Mouse (Mus musculus) liver, embryonic 14.5 days (tissue): ENCODE results near the gene Hmg20b. TPM values are rescaled to one million over a fixed set of nuclear protein-coding genes. Genes with fewer than 3 reads are reported as not detected.

ENCODE experiments used
- ATAC-seq: fragments of 200-750 bp; cut with Nextera tagmentation; 2 replicates; pipeline ENCODE4 v1.8.0; 2017; ENCODE audit warnings: moderate number of reproducible peaks, mild to moderate bottlenecking, moderate library complexity; ENCODE audit not compliant: insufficient read depth
- DNase-seq, 3 experiments: peaks; one replicate each; pipeline ENCODE4 v3.0.0-alpha.2; 2012 to 2013; ENCODE audit warnings: low read depth in 3 of 3, low spot score in 3 of 3
- H3K27ac ChIP-seq: fragments of 300-500 bp; sonication (generic); 2 replicates; pipeline ENCODE4 v1.5.1; 2014; ENCODE audit warnings: moderate library complexity, mild to moderate bottlenecking, control low read depth, inconsistent platforms
- H3K27me3 ChIP-seq: fragments of 300-500 bp; sonication (generic); 2 replicates; pipeline ENCODE4 v1.6.1; 2014; ENCODE audit warnings: mild to moderate bottlenecking, low read length, moderate library complexity; ENCODE audit not compliant: control insufficient read depth, insufficient read depth
- H3K36me3 ChIP-seq: fragments of 300-500 bp; sonication (generic); replicated peaks from 2 replicates; pipeline ENCODE4 v1.6.1; 2014; ENCODE audit warnings: low read depth; ENCODE audit not compliant: control insufficient read depth, insufficient read depth
- H3K4me1 ChIP-seq, 2 experiments: fragments of 200-500 bp in 1 of 2; fragments of 300-500 bp in 1 of 2; sonication (generic) in 1 of 2; replicated peaks; 2 replicates each; pipeline ENCODE4 v1.6.1; 2012 to 2014; ENCODE audit warnings: antibody characterized with exemption in 1 of 2, inconsistent platforms in 1 of 2, low read length in 1 of 2; ENCODE audit not compliant: control insufficient read depth in 2 of 2, insufficient read depth in 2 of 2
- H3K4me2 ChIP-seq: fragments of 300-500 bp; sonication (generic); 2 replicates; pipeline ENCODE4 v1.6.1; 2014; ENCODE audit warnings: low read depth, mild to moderate bottlenecking, control low read depth, moderate library complexity
- H3K4me3 ChIP-seq, 2 experiments: fragments of 200-500 bp in 1 of 2; fragments of 300-500 bp in 1 of 2; sonication (generic) in 1 of 2; 2 replicates each; pipeline ENCODE4 v1.5.1; 2012 to 2014; ENCODE audit warnings: low read depth in 2 of 2, low read length in 2 of 2, mild to moderate bottlenecking in 2 of 2, control low read depth in 1 of 2, inconsistent platforms in 1 of 2, moderate library complexity in 1 of 2; ENCODE audit not compliant: insufficient read depth in 1 of 2
- H3K9ac ChIP-seq: fragments of 300-500 bp; sonication (generic); replicated peaks from 2 replicates; pipeline ENCODE4 v1.6.1; 2014; ENCODE audit warnings: mild to moderate bottlenecking, control low read depth, moderate library complexity
- H3K9me3 ChIP-seq: fragments of 300-500 bp; sonication (generic); 2 replicates; pipeline ENCODE4 v1.6.1; 2016; ENCODE audit warnings: low read length, mixed read lengths; ENCODE audit not compliant: control insufficient read depth
- CTCF ChIP-seq: IDR thresholded peaks from 2 replicates; pipeline ENCODE4 v1.5.1; 2016; ENCODE audit warnings: antibody characterized with exemption, low read depth, control low read depth
- EP300 ChIP-seq: IDR thresholded peaks from 2 replicates; pipeline ENCODE4 v1.6.1; 2016; ENCODE audit warnings: antibody characterized with exemption, low read depth
- WGBS: fragments of 180-500 bp; shearing (Covaris S2); extraction: QIAGEN DNeasy Blood & Tissue Kit; methylation state at CpG from one replicate; pipeline ENCODE4 v1.1.7; 2014; ENCODE audit not compliant: insufficient replicate concordance; 5-methylcytosine and 5-hydroxymethylcytosine counted together
- polyA plus RNA-seq, 2 experiments: library from polyadenylated mRNA; depleted of rRNA in 1 of 2; stranded (reverse) in 1 of 2; unstranded in 1 of 2; fragments of >200 nt; fragmentation: Nextera tagmentation in 1 of 2; extraction: Ambion mirVana in 1 of 2; gene quantifications; 2 replicates each; pipeline versions ENCODE4 v1.2.1 to v1.2.3; 2012 to 2014

The Hmg20b gene
- polyA plus RNA-seq, 2 experiments = 20.3 to 24.9 TPM

GRCm38 (mm10) chr10:81328386-81328785 lies 21.9 kb downstream of the Hmg20b start, which contains the start of gene Tbxa2r:
Gene Tbxa2r, plus strand, starts transcription at chr10:81328731.
- H3K36me3 ChIP-seq = peaks cover 39% of the 10 kb centered on the region
- no peak within 1 kb of the TSS for H3K27ac ChIP-seq
- H3K4me3 ChIP-seq = no peak within 1 kb of the TSS
- TF ChIP-seq EP300 (no peak), CTCF (peak; percentile 36)
- DNase-seq (no peak), ATAC-seq (peak; percentile 20; the same call in 1 of the 2 replicates)
- peaks cover 0 to 5% of the 10 kb centered on the region in 2 experiments; a peak in 2 of 4 replicates for H3K4me1 ChIP-seq
- H3K9ac ChIP-seq = no peak within 1 kb of the TSS
- H3K9me3 ChIP-seq = no peaks in the 10 kb centered on the region
- H3K4me2 ChIP-seq = peak within 1 kb of the TSS; percentile 18; the same call in 1 of the 2 replicates
- 18% methylated on average over 10 of the region's 10 CpGs for whole genome bisulfite sequencing
- H3K27me3 ChIP-seq = no peaks in the 10 kb centered on the region; the same call in 1 of the 2 replicates

GRCm38 (mm10) chr10:81327959-81328358 lies 22.3 kb downstream of the Hmg20b start:
- no peak for DNase-seq
- H3K4me2 ChIP-seq = no peak overlapping the region
- TF ChIP-seq CTCF (no peak), EP300 (no peak)
- no peaks in the 10 kb centered on the region; the same call in 1 of the 2 replicates for H3K27me3 ChIP-seq
- peak; percentile 6; the same call in 1 of the 2 replicates for ATAC-seq
- no peak overlapping the region for H3K9ac ChIP-seq
- peaks cover 43% of the 10 kb centered on the region for H3K36me3 ChIP-seq
- H3K9me3 ChIP-seq = no peaks in the 10 kb centered on the region
- H3K4me1 ChIP-seq = peaks cover 0 to 5% of the 10 kb centered on the region in 2 experiments; a peak in 2 of 4 replicates
- 23% methylated on average over 2 of the region's 2 CpGs for WGBS
- H3K27ac ChIP-seq = no peak overlapping the region
- H3K4me3 ChIP-seq = no peak overlapping the region

GRCm38 (mm10) chr10:81326858-81327257 lies 23.4 kb downstream of the Hmg20b start:
- Histone ChIP-seq H3K27ac (no peak overlapping the region), H3K9me3 (no peaks in the 10 kb centered on the region), H3K4me3 (no peak overlapping the region), H3K4me2 (no peak overlapping the region), H3K27me3 (no peaks in the 10 kb centered on the region), H3K4me1 (peaks cover 0 to 5% of the 10 kb centered on the region in 2 experiments; a peak in 3 of 4 replicates), H3K36me3 (peaks cover 49% of the 10 kb centered on the region), H3K9ac (no peak overlapping the region)
- ATAC-seq (no peak), DNase-seq (no peak)
- 44% methylated on average over 6 of the region's 6 CpGs for WGBS
- TF ChIP-seq EP300 = no peak
- no peak for TF ChIP-seq CTCF

- Histone ChIP-seq H3K27me3 (no peaks in the 10 kb centered on the region), H3K36me3 (peaks cover 49% of the 10 kb centered on the region), H3K9ac (no peak overlapping the region), H3K9me3 (no peaks in the 10 kb centered on the region), H3K27ac (no peak overlapping the region), H3K4me1 (peaks cover 0 to 8% of the 10 kb centered on the region in 2 experiments; a peak in 3 of 4 replicates), H3K4me2 (no peak overlapping the region), H3K4me3 (no peak overlapping the region)
- WGBS = 88% methylated on average over 18 of the region's 18 CpGs
- ATAC-seq = no peak
- no peak for TF ChIP-seq EP300
- TF ChIP-seq CTCF = no peak
- DNase-seq = no peak
Measured at GRCm38 (mm10) chr10:81325781-81326180, 24.5 kb downstream of the Hmg20b start.

- Histone ChIP-seq H3K36me3 (peaks cover 49% of the 10 kb centered on the region), H3K27ac (no peak overlapping the region), H3K4me2 (no peak overlapping the region), H3K9me3 (no peaks in the 10 kb centered on the region), H3K9ac (no peak overlapping the region), H3K4me3 (no peak overlapping the region), H3K4me1 (peaks cover 0 to 8% of the 10 kb centered on the region in 2 experiments; a peak in 3 of 4 replicates), H3K27me3 (no peaks in the 10 kb centered on the region)
- ATAC-seq (no peak), DNase-seq (no peak)
- WGBS = 91% methylated on average over 21 of the region's 21 CpGs
- TF ChIP-seq CTCF = no peak
- no peak for TF ChIP-seq EP300
Measured at GRCm38 (mm10) chr10:81325176-81325575, 25.1 kb downstream of the Hmg20b start.
